Mouse (Mus musculus) liver, embryonic 14.5 days (tissue): ENCODE measurements around the gene Prss23.

Experiments used
- CTCF ChIP-seq: IDR thresholded peaks from 2 replicates; pipeline ENCODE4 v1.5.1; 2016; ENCODE audit warnings: antibody characterized with exemption, low read depth, control low read depth
- EP300 ChIP-seq: IDR thresholded peaks from 2 replicates; pipeline ENCODE4 v1.6.1; 2016; ENCODE audit warnings: antibody characterized with exemption, low read depth

- TF ChIP-seq CTCF (no peak), EP300 (no peak)
These were observed 48.5 kb downstream of the Prss23 start for GRCm38 (mm10) chr7:89478490-89478889.
